Mouse (Mus musculus) left cerebral cortex, postnatal 4 days (tissue): ENCODE measurements at regions not wholly inside any gene's neighbourhood (a gene's known extent, or its start where the extent isn't known, plus 50 kb on each side); places are given as distances from the start of the nearest gene placed in this dataset.

Experiments used
- DNase-seq: peaks from one replicate; pipeline ENCODE4 v3.0.0-alpha.2; 2022
- intact Hi-C: fragments of 180-260 bp; cut with DNase I; formaldehyde crosslinking; loops from one replicate; pipeline ENCODE4 v1.15.1; 2025

- no peak for DNase-seq
These were observed 320.0 kb downstream of the 4930474N05Rik start for GRCm38 (mm10) chr14:36414656-36415273.

DNA sequence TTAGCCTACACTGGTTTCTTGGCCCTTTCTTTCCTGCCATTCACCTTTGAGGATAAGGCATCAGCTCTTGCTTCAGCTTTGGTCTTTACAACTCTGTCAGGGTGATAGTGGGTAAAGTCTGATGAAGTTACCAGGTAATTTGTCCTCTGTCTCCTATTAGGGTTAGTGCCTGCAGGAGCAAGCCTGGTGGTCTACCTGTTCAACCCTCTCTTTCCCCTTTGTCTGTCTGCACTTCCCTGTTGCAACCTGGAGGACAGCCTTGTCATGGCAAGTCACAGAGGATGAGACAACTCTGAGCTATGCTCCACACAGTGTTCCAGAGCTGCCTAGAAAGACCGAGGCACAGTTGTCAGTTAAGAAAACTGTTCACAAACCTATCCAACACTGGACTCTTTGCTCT is 319.5 kb downstream of the 4930474N05Rik start:
- intact Hi-C loops, result no loop called here
- no peak for DNase-seq

More at GRCm38 (mm10) chr14:36414656-36415273, 320.0 kb downstream of the 4930474N05Rik start:
- intact Hi-C loops, result no loop called here
